Mouse (Mus musculus): ENCODE data around the gene Cd300lf. TPM values are rescaled to one million over a fixed set of nuclear protein-coding genes. Genes with fewer than 3 reads are reported as not detected.

Cd300lf gene
- polyA plus RNA-seq, 1 experiment, result 1.2 TPM

- 75% methylated on average over 1 of the region's 1 CpGs for WGBS
- no peaks in the 10 kb centered on the region for H3K36me3 ChIP-seq (ENCODE audit: control insufficient read depth, insufficient read depth, low read length)
- H3K27ac ChIP-seq (ENCODE audit: insufficient read depth, low read depth, low read length), result no peak overlapping the region
- H3K27me3 ChIP-seq (replicated peaks; ENCODE audit: control insufficient read depth, insufficient read depth, low read length), result no peaks in the 10 kb centered on the region
- TF ChIP-seq POLR2A (IDR thresholded peaks at IDR 0.05; ENCODE audit: low read depth, low read length) (no peak), CTCF (conservative IDR thresholded peaks at IDR 0.05; ENCODE audit: insufficient read depth, insufficient read length, low read depth, low read length) (no peak)
- no peak overlapping the region for H3K4me3 ChIP-seq (ENCODE audit: insufficient read depth, low read depth, low read length)
- DNase-seq, result no peak
- no peaks in the 10 kb centered on the region for H3K4me1 ChIP-seq (ENCODE audit: control insufficient read depth, insufficient read depth, low read length)
These were observed 56.4 kb downstream of the Cd300lf start for GRCm38 (mm10) chr11:115077436-115077835.

- Histone ChIP-seq H3K36me3 (ENCODE audit: control insufficient read depth, insufficient read depth, low read length) (no peaks in the 10 kb centered on the region), H3K27me3 (replicated peaks; ENCODE audit: control insufficient read depth, insufficient read depth, low read length) (no peaks in the 10 kb centered on the region), H3K4me3 (ENCODE audit: insufficient read depth, low read depth, low read length) (no peak overlapping the region), H3K27ac (ENCODE audit: insufficient read depth, low read depth, low read length) (no peak overlapping the region), H3K4me1 (ENCODE audit: control insufficient read depth, insufficient read depth, low read length) (no peaks in the 10 kb centered on the region)
- WGBS, result 40% methylated on average over 5 of the region's 5 CpGs
- TF ChIP-seq POLR2A (IDR thresholded peaks at IDR 0.05; ENCODE audit: low read depth, low read length) (no peak), CTCF (conservative IDR thresholded peaks at IDR 0.05; ENCODE audit: insufficient read depth, insufficient read length, low read depth, low read length) (no peak)
- DNase-seq, result no peak
These were observed 57.9 kb downstream of the Cd300lf start for GRCm38 (mm10) chr11:115075859-115076258.

- Histone ChIP-seq H3K27me3 (replicated peaks; ENCODE audit: control insufficient read depth, insufficient read depth, low read length) (no peaks in the 10 kb centered on the region), H3K36me3 (ENCODE audit: control insufficient read depth, insufficient read depth, low read length) (no peaks in the 10 kb centered on the region), H3K27ac (ENCODE audit: insufficient read depth, low read depth, low read length) (no peak overlapping the region), H3K4me1 (ENCODE audit: control insufficient read depth, insufficient read depth, low read length) (no peaks in the 10 kb centered on the region), H3K4me3 (ENCODE audit: insufficient read depth, low read depth, low read length) (no peak overlapping the region)
- 64% methylated on average over 7 of the region's 7 CpGs for WGBS
- peak; percentile 21 for DNase-seq
- TF ChIP-seq POLR2A (IDR thresholded peaks at IDR 0.05; ENCODE audit: low read depth, low read length), result no peak
- TF ChIP-seq CTCF (conservative IDR thresholded peaks at IDR 0.05; ENCODE audit: insufficient read depth, insufficient read length, low read depth, low read length), result no peak
These were observed 58.4 kb downstream of the Cd300lf start for GRCm38 (mm10) chr11:115075407-115075806.

- Histone ChIP-seq H3K4me3 (ENCODE audit: insufficient read depth, low read depth, low read length) (no peak overlapping the region), H3K36me3 (ENCODE audit: control insufficient read depth, insufficient read depth, low read length) (no peaks in the 10 kb centered on the region), H3K27me3 (replicated peaks; ENCODE audit: control insufficient read depth, insufficient read depth, low read length) (no peaks in the 10 kb centered on the region), H3K27ac (ENCODE audit: insufficient read depth, low read depth, low read length) (no peak overlapping the region), H3K4me1 (ENCODE audit: control insufficient read depth, insufficient read depth, low read length) (no peaks in the 10 kb centered on the region)
- 69% methylated on average over 5 of the region's 5 CpGs for WGBS
- DNase-seq, result no peak
- no peak for TF ChIP-seq POLR2A (IDR thresholded peaks at IDR 0.05; ENCODE audit: low read depth, low read length)
- TF ChIP-seq CTCF (conservative IDR thresholded peaks at IDR 0.05; ENCODE audit: insufficient read depth, insufficient read length, low read depth, low read length), result no peak
These were observed 60.8 kb downstream of the Cd300lf start for GRCm38 (mm10) chr11:115073002-115073401.

GRCm38 (mm10) chr11:115071631-115072294, 62.0 kb downstream of the Cd300lf start:
- WGBS, result 4% methylated on average over 14 of the region's 14 CpGs
- Histone ChIP-seq H3K4me1 (ENCODE audit: control insufficient read depth, insufficient read depth, low read length) (no peaks in the 10 kb centered on the region), H3K27me3 (replicated peaks; ENCODE audit: control insufficient read depth, insufficient read depth, low read length) (no peaks in the 10 kb centered on the region), H3K4me3 (ENCODE audit: insufficient read depth, low read depth, low read length) (0 out of 2 replicates have a peak overlapping the region, but pooled peaks have one; percentile 7), H3K27ac (ENCODE audit: insufficient read depth, low read depth, low read length) (peak overlapping the region; percentile 52; the same call in 1 of the 2 replicates), H3K36me3 (ENCODE audit: control insufficient read depth, insufficient read depth, low read length) (no peaks in the 10 kb centered on the region)
- TF ChIP-seq POLR2A (IDR thresholded peaks at IDR 0.05; ENCODE audit: low read depth, low read length) (no peak), CTCF (conservative IDR thresholded peaks at IDR 0.05; ENCODE audit: insufficient read depth, insufficient read length, low read depth, low read length) (no peak)
- DNase-seq, result peak; percentile 65

GRCm38 (mm10) chr11:115071015-115071551, 62.7 kb downstream of the Cd300lf start:
- H3K36me3 ChIP-seq (ENCODE audit: control insufficient read depth, insufficient read depth, low read length), result no peaks in the 10 kb centered on the region
- no peak overlapping the region for H3K27ac ChIP-seq (ENCODE audit: insufficient read depth, low read depth, low read length)
- no peaks in the 10 kb centered on the region for H3K4me1 ChIP-seq (ENCODE audit: control insufficient read depth, insufficient read depth, low read length)
- no peaks in the 10 kb centered on the region for H3K27me3 ChIP-seq (replicated peaks; ENCODE audit: control insufficient read depth, insufficient read depth, low read length)
- no peak for DNase-seq
- WGBS, result 13% methylated on average over 9 of the region's 9 CpGs
- TF ChIP-seq CTCF (conservative IDR thresholded peaks at IDR 0.05; ENCODE audit: insufficient read depth, insufficient read length, low read depth, low read length) (no peak), POLR2A (IDR thresholded peaks at IDR 0.05; ENCODE audit: low read depth, low read length) (no peak)
- H3K4me3 ChIP-seq (ENCODE audit: insufficient read depth, low read depth, low read length), result no peak overlapping the region

GRCm38 (mm10) chr11:115066768-115067167, 67.0 kb downstream of the Cd300lf start:
- peak; percentile 11 for DNase-seq
- no peaks in the 10 kb centered on the region for H3K36me3 ChIP-seq (ENCODE audit: control insufficient read depth, insufficient read depth, low read length)
- no peaks in the 10 kb centered on the region for H3K27me3 ChIP-seq (replicated peaks; ENCODE audit: control insufficient read depth, insufficient read depth, low read length)
- no peak overlapping the region for H3K27ac ChIP-seq (ENCODE audit: insufficient read depth, low read depth, low read length)
- WGBS, result 51% methylated on average over 6 of the region's 6 CpGs
- H3K4me1 ChIP-seq (ENCODE audit: control insufficient read depth, insufficient read depth, low read length), result no peaks in the 10 kb centered on the region
- TF ChIP-seq POLR2A (IDR thresholded peaks at IDR 0.05; ENCODE audit: low read depth, low read length), result no peak
- no peak for TF ChIP-seq CTCF (conservative IDR thresholded peaks at IDR 0.05; ENCODE audit: insufficient read depth, insufficient read length, low read depth, low read length)
- no peak overlapping the region for H3K4me3 ChIP-seq (ENCODE audit: insufficient read depth, low read depth, low read length)

Other genes starting within 250 kb of the Cd300lf start
- gene Cd300a, start 244.0 kb downstream of the Cd300lf start, polyA plus RNA-seq (2012; rRNA removed), result 0.61 and 0.91 TPM in 2 replicates
- gene Cd300lb, start 199.6 kb downstream of the Cd300lf start, polyA plus RNA-seq (2012; rRNA removed), result 0.18 and 0.33 TPM in 2 replicates
- 0.72 TPM in 1 of 2 replicates, not detected in the other for gene Cd300c, start 164.8 kb downstream of the Cd300lf start, polyA plus RNA-seq (2012; rRNA removed)
- 1.2 and 1.8 TPM in 2 replicates for gene Cd300ld, start 144.1 kb downstream of the Cd300lf start, polyA plus RNA-seq (2012; rRNA removed)
- 2.7 and 3.9 TPM in 2 replicates for gene Cd300c2, start 132.1 kb downstream of the Cd300lf start, polyA plus RNA-seq (2012; rRNA removed)
- gene Cd300ld2, start 117.8 kb downstream of the Cd300lf start, polyA plus RNA-seq (2012; rRNA removed), result 0.19 and 0.39 TPM in 2 replicates
- gene Cd300ld4, start 107.0 kb downstream of the Cd300lf start, polyA plus RNA-seq (2012; rRNA removed), result 2.3 TPM in 1 of 2 replicates, not detected in the other
- 0.86 and 3.6 TPM in 2 replicates for gene Cd300ld5, start 96.2 kb downstream of the Cd300lf start, polyA plus RNA-seq (2012; rRNA removed)
- gene Cd300ld3, start 85.6 kb downstream of the Cd300lf start, polyA plus RNA-seq (2012; rRNA removed), result 8.1 and 15.8 TPM in 2 replicates
- 0.12 and 0.13 TPM in 2 replicates for gene Cd300e, start 71.8 kb downstream of the Cd300lf start, polyA plus RNA-seq (2012; rRNA removed)
- gene Rab37, start 42.6 kb downstream of the Cd300lf start, polyA plus RNA-seq (2012; rRNA removed), result 0.42 and 1.1 TPM in 2 replicates
- 229 and 239 TPM in 2 replicates for gene Slc9a3r1, start 29.3 kb upstream of the Cd300lf start, polyA plus RNA-seq (2012; rRNA removed)
- gene Tmem104, start 53.5 kb upstream of the Cd300lf start, polyA plus RNA-seq (2012; rRNA removed), result 13.0 and 14.8 TPM in 2 replicates
- 32.4 and 35.3 TPM in 2 replicates for gene Nat9, start 53.9 kb upstream of the Cd300lf start, polyA plus RNA-seq (2012; rRNA removed)
- gene Grin2c, start 133.3 kb upstream of the Cd300lf start, polyA plus RNA-seq (2012; rRNA removed), result 0.34 and 0.42 TPM in 2 replicates
- 18.0 and 21.0 TPM in 2 replicates for gene Fdxr, start 143.1 kb upstream of the Cd300lf start, polyA plus RNA-seq (2012; rRNA removed)
- 14.0 and 18.1 TPM in 2 replicates for gene Fads6, start 163.7 kb upstream of the Cd300lf start, polyA plus RNA-seq (2012; rRNA removed)
- gene Otop2, start 173.2 kb upstream of the Cd300lf start, polyA plus RNA-seq (2012; rRNA removed), result not detected in 2 replicates
- gene Ush1g, start 188.0 kb upstream of the Cd300lf start, polyA plus RNA-seq (2012; rRNA removed), result 0.04 and 0.05 TPM in 2 replicates
- gene Otop3, start 200.7 kb upstream of the Cd300lf start, polyA plus RNA-seq (2012; rRNA removed), result 0.07 and 0.13 TPM in 2 replicates
- 5.4 and 6.1 TPM in 2 replicates for gene Hid1, start 233.8 kb upstream of the Cd300lf start, polyA plus RNA-seq (2012; rRNA removed)
- 5.3 and 5.6 TPM in 2 replicates for gene Cdr2l, start 247.9 kb upstream of the Cd300lf start, polyA plus RNA-seq (2012; rRNA removed)